Mouse (Mus musculus) liver, embryonic 14 days (tissue): ENCODE results near the gene Cd55b. TPM values are rescaled to one million over a fixed set of nuclear protein-coding genes. Genes with fewer than 3 reads are reported as not detected.

Experiments
- polyA plus RNA-seq: library from polyadenylated mRNA; depleted of rRNA; stranded (reverse); fragments of >200 nt; gene quantifications from 2 replicates; pipeline ENCODE4 v1.2.3, GENCODE M21; 2012; rRNA removed

The Cd55b gene
- not detected in 2 replicates for polyA plus RNA-seq

GRCm38 (mm10) chr1:130422664-130423111, at the start of gene Cd55b:
Gene Cd55b (minus strand): TSS chr1:130423009.

DNA sequence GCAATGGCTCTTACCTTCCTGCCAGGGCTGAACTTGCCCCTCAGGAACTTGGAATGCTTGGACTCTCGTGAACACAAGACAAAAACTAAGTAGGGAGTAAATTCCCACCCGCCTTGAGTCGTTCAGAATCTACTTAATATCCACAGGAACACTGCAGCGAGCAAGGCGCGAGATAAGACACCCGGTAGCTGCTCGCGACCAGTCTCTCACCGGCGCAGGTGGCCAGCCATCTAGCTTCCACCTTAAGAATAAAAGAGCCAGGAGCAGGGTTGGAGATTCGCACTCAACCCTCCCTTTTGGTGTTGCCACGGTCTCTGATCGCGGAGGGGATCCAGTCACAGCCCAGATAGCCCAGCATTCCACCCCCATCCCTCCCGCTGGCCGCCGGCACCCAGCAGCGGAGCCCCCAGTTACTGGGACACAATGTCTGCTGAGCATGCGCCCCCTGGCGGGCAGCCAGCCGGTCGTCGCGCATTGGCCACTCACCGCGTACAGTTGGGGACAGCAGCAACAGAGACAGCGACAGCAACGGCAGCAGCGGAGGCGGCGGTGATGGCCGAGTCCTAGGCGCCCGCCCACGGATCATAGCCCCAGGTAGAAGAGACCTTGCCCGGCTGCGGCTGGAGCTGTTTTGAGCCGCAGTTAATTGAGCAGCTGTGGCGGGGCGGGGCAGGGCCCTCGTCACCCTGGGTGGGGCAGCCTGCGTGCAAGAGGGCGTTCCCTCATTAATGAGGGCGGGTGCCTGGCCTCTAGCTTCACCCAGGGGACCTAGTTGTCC, 39.5 kb upstream of the Cd55b start, which contains the start of gene Cd55:
TSS of gene Cd55 (minus strand) at position 661 of the 778 bp plus-strand sequence.

Other genes starting within 250 kb of the Cd55b start
- 17.6 and 18.0 TPM in 2 replicates for gene Cd55, start 39.7 kb upstream of the Cd55b start, polyA plus RNA-seq
- not detected in 2 replicates for gene Zp3r, start 206.6 kb upstream of the Cd55b start, polyA plus RNA-seq
- 0.78 and 0.81 TPM in 2 replicates for gene C4bp, start 238.6 kb upstream of the Cd55b start, polyA plus RNA-seq